Mouse (Mus musculus) heart, embryonic 13.5 days (tissue): ENCODE data around the gene Ankrd24. TPM values are rescaled to one million over a fixed set of nuclear protein-coding genes. Genes with fewer than 3 reads are reported as not detected.
"Not testable (repeated sequence)": the region's sequence is repeated elsewhere in the genome, so short reads cannot be mapped to it uniquely, and the experiment has no call there.

Experiments used
- ATAC-seq: fragments of 200-750 bp; cut with Nextera tagmentation; 2 replicates; pipeline ENCODE4 v1.8.0; 2017; ENCODE audit warnings: moderate TSS enrichment; ENCODE audit not compliant: insufficient number of reproducible peaks, low FRiP score, low TSS enrichment; ENCODE audit errors: extremely low read depth
- H3K27ac ChIP-seq: fragments of 300-500 bp; sonication (generic); replicated peaks from 2 replicates; pipeline ENCODE4 v1.5.1; 2015; ENCODE audit warnings: moderate library complexity, mild to moderate bottlenecking, inconsistent platforms
- H3K27me3 ChIP-seq: fragments of 300-500 bp; sonication (generic); replicated peaks from 2 replicates; pipeline ENCODE4 v1.6.1; 2015; ENCODE audit warnings: mild to moderate bottlenecking, inconsistent platforms
- H3K36me3 ChIP-seq: fragments of 300-500 bp; sonication (generic); 2 replicates; pipeline ENCODE4 v1.6.1; 2015; ENCODE audit warnings: mild to moderate bottlenecking, inconsistent platforms
- H3K4me1 ChIP-seq: fragments of 300-500 bp; sonication (generic); 2 replicates; pipeline ENCODE4 v1.6.1; 2015; ENCODE audit warnings: inconsistent platforms
- H3K4me2 ChIP-seq: fragments of 300-500 bp; sonication (generic); 2 replicates; pipeline ENCODE4 v1.6.1; 2015; ENCODE audit warnings: inconsistent platforms, mild to moderate bottlenecking, moderate library complexity
- H3K4me3 ChIP-seq: fragments of 300-500 bp; sonication (generic); 2 replicates; pipeline ENCODE4 v1.5.1; 2015; ENCODE audit warnings: moderate library complexity, mild to moderate bottlenecking, inconsistent platforms
- H3K9ac ChIP-seq: fragments of 300-500 bp; sonication (generic); 2 replicates; pipeline ENCODE4 v1.6.1; 2015; ENCODE audit warnings: inconsistent platforms, mild to moderate bottlenecking, moderate library complexity
- H3K9me3 ChIP-seq: fragments of 300-500 bp; sonication (generic); 2 replicates; pipeline ENCODE4 v1.6.1; 2016; ENCODE audit warnings: inconsistent platforms
- WGBS: fragments of 180-500 bp; shearing (Covaris S2); methylation state at CpG from one replicate; pipeline ENCODE4 v1.1.7; 2015; ENCODE audit warnings: mixed read lengths; 5-methylcytosine and 5-hydroxymethylcytosine counted together
- polyA plus RNA-seq: library from polyadenylated mRNA; unstranded; fragments of >200 nt; fragmentation: Nextera tagmentation; extraction: Ambion mirVana; gene quantifications from 2 replicates; pipeline ENCODE4 v1.2.1, GENCODE M21; 2015

Ankrd24 gene
- polyA plus RNA-seq, 1 experiment from 2014 or later = 10.6 TPM

DNA sequence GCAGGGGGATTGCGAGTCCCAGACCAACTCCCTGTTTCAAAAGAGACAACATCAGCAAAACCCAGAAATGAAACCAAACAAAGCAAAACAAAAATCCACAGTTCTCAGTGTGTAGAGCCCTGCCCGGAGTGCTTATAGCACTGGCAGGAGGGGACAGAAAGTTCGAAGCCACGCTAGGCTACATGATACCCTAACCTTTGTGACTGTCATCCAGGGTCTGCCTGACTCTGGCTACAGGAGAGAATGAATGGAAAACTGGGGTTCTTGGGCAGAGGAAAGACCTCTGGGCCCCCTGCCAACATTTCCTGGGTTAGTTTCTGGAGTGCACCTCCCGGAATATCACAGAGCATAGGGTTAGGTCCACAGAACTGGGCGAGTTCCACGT lies 512 bp upstream of the Ankrd24 start:
- Histone ChIP-seq H3K4me2 (peak overlapping the region; percentile 92), H3K27ac (peak overlapping the region; percentile 88), H3K4me3 (peak overlapping the region; percentile 84), H3K9me3 (no peaks in the 10 kb centered on the region), H3K27me3 (no peaks in the 10 kb centered on the region; the same call in 1 of the 2 replicates), H3K36me3 (peaks cover 30% of the 10 kb centered on the region), H3K9ac (peak overlapping the region; percentile 90), H3K4me1 (peaks cover 18% of the 10 kb centered on the region)
- no peak for ATAC-seq
- 52% methylated on average over 7 of the region's 7 CpGs for WGBS

DNA sequence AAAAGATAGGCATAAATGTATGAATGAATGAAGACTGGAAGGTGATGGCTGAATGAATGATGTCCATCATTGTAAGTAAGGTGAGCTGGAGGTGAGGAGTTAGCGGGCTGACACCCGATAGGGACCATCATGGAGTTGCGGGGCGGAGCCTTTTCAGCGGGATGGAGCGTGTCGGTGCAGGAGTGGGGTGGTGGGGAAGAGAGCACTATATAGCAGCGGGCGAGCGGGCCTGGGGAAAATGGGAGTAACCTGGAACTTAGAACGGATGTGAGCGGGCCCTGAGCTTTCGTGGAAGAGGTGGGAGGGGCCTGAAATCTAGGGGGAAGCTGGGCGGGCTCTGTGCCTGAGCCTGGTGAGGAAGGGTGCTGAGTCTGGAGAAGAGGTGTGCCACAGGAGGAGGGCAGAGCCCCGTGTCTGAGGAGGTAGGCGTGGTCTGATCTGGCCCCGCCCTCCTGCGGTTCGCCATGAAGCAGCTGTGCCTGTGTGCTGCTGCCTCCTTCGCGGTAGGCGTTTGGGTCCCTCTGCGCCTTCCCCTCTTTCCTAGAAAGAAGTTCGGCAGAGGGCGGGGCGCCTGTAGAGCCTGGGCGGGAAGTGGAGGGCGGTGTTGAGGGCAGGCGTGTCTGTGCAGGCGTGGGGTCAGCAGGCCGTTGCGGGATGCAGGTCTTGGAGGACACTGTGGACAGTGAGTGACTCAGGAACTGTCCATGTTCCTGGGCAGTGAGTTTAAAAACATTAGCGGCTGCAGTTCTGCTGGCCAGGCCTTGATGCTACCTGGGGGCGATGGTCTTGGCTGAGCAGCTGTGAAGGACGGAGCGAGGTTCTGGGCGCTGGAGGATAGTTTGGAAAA lies 5.1 kb downstream of the Ankrd24 start:
- Histone ChIP-seq H3K4me2 (peak overlapping the region; percentile 72), H3K4me1 (peaks cover 16% of the 10 kb centered on the region), H3K9me3 (no peaks in the 10 kb centered on the region), H3K27me3 (no peaks in the 10 kb centered on the region; the same call in 1 of the 2 replicates), H3K4me3 (peak overlapping the region; percentile 63), H3K27ac (peak overlapping the region; percentile 66), H3K9ac (peak overlapping the region; percentile 81), H3K36me3 (no peaks in the 10 kb centered on the region)
- WGBS = 3% methylated on average over 37 of the region's 37 CpGs
- peak; percentile 85 for ATAC-seq

GRCm38 (mm10) chr10:81636338-81636737 lies 8.0 kb downstream of the Ankrd24 start:
- no peak overlapping the region for H3K9ac ChIP-seq
- H3K27ac ChIP-seq = no peak overlapping the region
- H3K9me3 ChIP-seq = no peaks in the 10 kb centered on the region
- H3K4me3 ChIP-seq = no peak overlapping the region
- H3K4me2 ChIP-seq = no peak overlapping the region
- 11% methylated on average over 8 of the region's 8 CpGs for WGBS
- ATAC-seq = no peak
- no peaks in the 10 kb centered on the region; the same call in 1 of the 2 replicates for H3K27me3 ChIP-seq
- H3K36me3 ChIP-seq = no peaks in the 10 kb centered on the region
- H3K4me1 ChIP-seq = peaks cover 28% of the 10 kb centered on the region

DNA sequence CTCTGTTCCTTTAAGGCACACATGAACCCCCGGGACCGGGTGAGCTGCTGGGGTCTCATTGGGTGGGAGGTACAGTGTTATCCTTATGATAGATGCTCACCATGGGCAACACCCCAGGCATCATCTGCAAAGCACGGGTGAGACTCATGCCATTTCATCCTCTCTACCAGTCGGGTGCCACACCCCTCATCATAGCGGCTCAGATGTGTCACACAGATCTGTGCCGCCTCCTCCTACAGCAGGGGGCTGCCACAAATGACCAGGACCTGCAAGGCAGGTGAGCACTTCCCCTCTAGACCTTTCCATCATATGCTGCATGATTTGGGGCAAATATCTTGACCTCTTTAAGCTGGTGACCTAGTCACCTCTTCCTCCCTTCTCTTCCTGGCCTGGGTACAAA lies 9.8 kb downstream of the Ankrd24 start:
- Histone ChIP-seq H3K4me1 (peaks cover 43% of the 10 kb centered on the region), H3K27ac (no peak overlapping the region), H3K4me2 (no peak overlapping the region), H3K9me3 (no peaks in the 10 kb centered on the region), H3K9ac (no peak overlapping the region), H3K27me3 (no peaks in the 10 kb centered on the region), H3K36me3 (no peaks in the 10 kb centered on the region), H3K4me3 (no peak overlapping the region)
- WGBS = 66% methylated on average over 6 of the region's 6 CpGs
- ATAC-seq = no peak

- not testable (repeated sequence) for H3K4me3 ChIP-seq, ATAC-seq, H3K36me3 ChIP-seq, H3K27me3 ChIP-seq, H3K9me3 ChIP-seq, H3K9ac ChIP-seq, H3K4me2 ChIP-seq, H3K27ac ChIP-seq
- 42% methylated on average over 4 of the region's 4 CpGs for WGBS
- H3K4me1 ChIP-seq = peaks cover 40% of the 10 kb centered on the region
Measured at GRCm38 (mm10) chr10:81640825-81641224, 12.5 kb downstream of the Ankrd24 start.

DNA sequence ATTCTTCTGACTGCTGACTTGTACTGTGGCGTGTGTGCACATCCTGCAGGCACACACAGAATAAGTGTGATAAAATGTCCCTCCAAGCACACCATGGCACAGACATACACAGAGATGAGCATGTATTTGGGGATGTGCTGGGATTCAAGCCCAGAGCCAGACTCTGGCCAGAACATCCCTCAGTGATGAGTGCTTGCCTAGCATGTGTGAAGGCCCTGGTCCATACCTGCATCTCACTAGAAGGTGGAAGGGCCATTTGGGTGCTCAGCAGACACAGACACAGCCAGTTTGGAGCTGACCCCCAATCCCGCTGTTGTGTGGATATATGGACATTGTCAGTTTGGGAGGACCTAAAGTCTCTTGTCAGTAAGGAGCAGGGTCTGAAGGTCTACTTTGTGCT lies 13.2 kb downstream of the Ankrd24 start:
- no peak overlapping the region for H3K27ac ChIP-seq
- H3K4me3 ChIP-seq = no peak overlapping the region
- whole genome bisulfite sequencing = 91% methylated on average over 2 of the region's 2 CpGs
- H3K9me3 ChIP-seq = no peaks in the 10 kb centered on the region
- no peak overlapping the region; the same call in 1 of the 2 replicates for H3K4me2 ChIP-seq
- H3K27me3 ChIP-seq = no peaks in the 10 kb centered on the region
- peaks cover 35% of the 10 kb centered on the region for H3K4me1 ChIP-seq
- 0 out of 2 replicates have a peak overlapping the region, but pooled peaks have one; percentile 96 for H3K9ac ChIP-seq
- no peak for ATAC-seq
- no peaks in the 10 kb centered on the region for H3K36me3 ChIP-seq

DNA sequence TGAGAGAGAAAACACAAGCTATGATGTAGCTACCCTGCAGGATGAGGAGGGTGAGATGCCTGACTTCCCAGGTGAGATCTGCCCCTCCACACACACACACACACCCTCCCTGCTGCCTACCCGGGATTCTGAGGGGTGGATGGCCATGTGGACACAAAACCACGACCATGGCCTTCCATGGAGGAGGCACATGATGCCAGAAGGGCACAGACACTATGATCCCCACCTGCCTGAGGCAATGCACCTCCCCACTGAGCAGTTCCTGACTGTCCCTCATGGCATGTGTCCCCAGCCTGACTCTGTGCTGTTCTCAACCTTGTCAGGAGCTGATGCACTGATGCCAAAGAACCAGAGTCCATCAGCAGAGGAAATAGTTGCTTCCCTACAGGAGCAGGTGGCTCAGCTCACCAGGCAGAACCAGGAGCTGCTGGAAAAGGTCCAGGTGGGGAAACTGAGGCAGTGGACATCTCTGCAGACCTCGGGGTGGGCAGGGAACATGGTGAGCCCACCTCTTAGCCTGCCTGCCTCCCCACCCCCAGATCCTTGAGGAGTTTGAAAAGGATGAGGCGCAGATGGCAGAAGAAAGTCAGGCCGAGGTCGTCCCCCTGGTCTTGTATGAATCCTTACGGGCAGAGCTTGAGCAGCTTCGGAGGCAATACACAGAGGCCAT lies 13.8 kb downstream of the Ankrd24 start:
- Histone ChIP-seq H3K4me1 (peaks cover 35% of the 10 kb centered on the region), H3K9ac (peak overlapping the region; percentile 96), H3K36me3 (0 out of 2 replicates have a peak, but pooled peaks cover 4% of the 10 kb centered on the region), H3K27ac (peak overlapping the region; percentile 96; the same call in 1 of the 2 replicates), H3K27me3 (no peaks in the 10 kb centered on the region), H3K4me2 (peak overlapping the region; percentile 87), H3K9me3 (no peaks in the 10 kb centered on the region), H3K4me3 (peak overlapping the region; percentile 74)
- no peak for ATAC-seq
- 76% methylated on average over 8 of the region's 8 CpGs for WGBS

DNA sequence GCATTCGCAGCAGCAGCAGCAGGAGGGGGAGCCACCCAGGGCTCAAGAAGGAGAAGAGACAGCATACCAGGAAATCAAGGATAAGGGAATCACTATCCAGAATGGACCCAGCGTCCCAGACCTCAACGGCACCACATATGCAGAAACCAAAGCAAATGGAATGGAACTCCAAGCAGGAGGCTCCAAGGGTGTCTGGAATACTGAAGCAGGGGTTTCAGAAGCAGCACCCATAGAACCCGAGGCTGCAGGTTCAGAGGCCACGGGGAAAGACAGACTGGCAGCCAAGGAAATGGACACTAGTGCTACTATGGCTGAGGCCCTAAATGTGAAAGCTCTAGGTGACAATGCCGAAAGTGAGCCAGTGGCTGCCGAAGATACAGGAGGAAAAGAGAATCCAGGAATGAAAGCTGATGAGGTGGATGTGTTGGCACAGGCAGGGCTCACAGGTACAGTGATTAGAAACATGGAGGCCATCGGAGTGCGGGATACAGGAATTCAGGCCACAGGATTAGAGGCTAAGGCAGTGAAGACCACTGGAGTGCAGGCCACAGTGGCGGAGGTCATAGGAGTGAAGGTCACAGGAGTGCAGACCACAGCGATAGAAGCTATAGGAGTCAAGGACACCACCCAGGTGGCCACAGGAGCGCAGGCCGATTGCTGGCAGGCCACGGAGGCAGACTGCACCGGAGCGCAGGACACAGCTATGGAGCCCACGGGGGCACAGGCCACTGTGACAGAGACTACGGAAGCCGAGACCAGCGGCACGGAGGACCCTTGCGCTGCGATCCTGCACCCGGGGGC lies 14.5 kb downstream of the Ankrd24 start:
- ATAC-seq = no peak
- H3K4me1 ChIP-seq = peaks cover 35% of the 10 kb centered on the region
- peak overlapping the region; percentile 96 for H3K27ac ChIP-seq
- H3K9ac ChIP-seq = peak overlapping the region; percentile 96
- H3K4me2 ChIP-seq = peak overlapping the region; percentile 87
- WGBS = 21% methylated on average over 24 of the region's 24 CpGs
- H3K36me3 ChIP-seq = 0 out of 2 replicates have a peak, but pooled peaks cover 4% of the 10 kb centered on the region
- H3K9me3 ChIP-seq = no peaks in the 10 kb centered on the region
- no peaks in the 10 kb centered on the region for H3K27me3 ChIP-seq
- peak overlapping the region; percentile 74 for H3K4me3 ChIP-seq

- under 1% methylated on average over 75 of the region's 75 CpGs for WGBS
- no peaks in the 10 kb centered on the region for H3K9me3 ChIP-seq
- peaks cover 37% of the 10 kb centered on the region for H3K4me1 ChIP-seq
- no peaks in the 10 kb centered on the region for H3K27me3 ChIP-seq
- H3K9ac ChIP-seq = peak overlapping the region; percentile 96
- peak; percentile 79 for ATAC-seq
- H3K36me3 ChIP-seq = 0 out of 2 replicates have a peak, but pooled peaks cover 4% of the 10 kb centered on the region
- peak overlapping the region; percentile 74 for H3K4me3 ChIP-seq
- H3K4me2 ChIP-seq = peak overlapping the region; percentile 87
- H3K27ac ChIP-seq = peak overlapping the region; percentile 96
Measured at GRCm38 (mm10) chr10:81643449-81644055, 15.2 kb downstream of the Ankrd24 start.

DNA sequence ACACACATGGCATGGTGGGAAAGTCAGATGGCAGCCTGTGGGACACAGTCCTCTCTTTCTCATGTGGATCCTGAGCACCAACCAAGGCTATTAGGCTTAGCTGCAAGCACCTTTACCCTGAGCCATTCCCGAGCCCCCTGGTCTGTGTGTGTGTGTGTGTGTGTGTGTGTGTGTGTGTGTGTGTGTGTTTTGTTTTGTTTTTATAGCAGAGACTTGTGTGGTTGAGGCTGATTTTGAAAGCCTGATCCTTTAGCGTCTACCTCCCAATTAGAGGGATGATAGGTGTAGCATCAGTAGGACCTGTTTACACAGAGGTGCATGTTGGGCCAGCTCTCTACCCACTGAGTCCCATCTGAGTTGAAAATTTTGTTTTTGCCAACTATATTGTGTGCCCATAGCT lies 15.8 kb downstream of the Ankrd24 start:
- Histone ChIP-seq H3K4me2 (peak overlapping the region; percentile 87), H3K4me1 (peaks cover 38% of the 10 kb centered on the region), H3K9ac (peak overlapping the region; percentile 96), H3K27ac (peak overlapping the region; percentile 96), H3K27me3 (no peaks in the 10 kb centered on the region), H3K4me3 (peak overlapping the region; percentile 74), H3K36me3 (0 out of 2 replicates have a peak, but pooled peaks cover 4% of the 10 kb centered on the region), H3K9me3 (no peaks in the 10 kb centered on the region)
- ATAC-seq = no peak
- WGBS = 46% methylated on average over 2 of the region's 2 CpGs
